Mouse (Mus musculus): ENCODE results near the gene Tpm3-rs7. TPM values are rescaled to one million over a fixed set of nuclear protein-coding genes. Genes with fewer than 3 reads are reported as not detected.

Gene Tpm3-rs7
- polyA plus RNA-seq (2014; fragmentation: Illumina TruSeq; extraction: RNeasy Lipid Tissue Mini Kit (QIAGEN cat#74804); ENCODE audit: low read depth, low replicate concordance), result 1.9 TPM

GRCm38 (mm10) chr14:113314499-113314898 is at the start of gene Tpm3-rs7:
Tpm3-rs7 (plus strand) TSS chr14:113314608.

